In the genomic region with DNA sequence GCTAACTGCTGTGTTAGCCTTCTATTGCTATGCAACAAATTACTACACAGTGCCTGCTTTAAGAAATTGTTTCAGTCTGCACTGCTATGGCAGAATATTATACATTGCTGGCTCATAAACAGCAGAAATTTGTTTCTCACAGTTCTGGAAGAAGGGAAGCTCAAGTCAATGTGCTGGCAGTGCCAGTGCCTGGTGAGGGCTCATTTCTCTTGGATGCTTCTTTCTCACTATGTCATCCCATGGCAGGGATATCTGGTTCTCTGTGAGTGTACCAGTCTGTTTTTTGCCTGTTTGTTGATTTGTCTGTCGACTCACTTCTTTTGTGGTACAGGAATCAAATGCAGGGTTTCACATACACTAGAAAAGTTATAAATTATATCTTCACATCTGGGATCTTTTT, we compare ENCODE assay signal across 27 mouse cellular contexts.
"Had no signal": no experiment of that assay in that cellular context is flagged by ENCODE, and none has a peak within 500 bp of the region (broad histone marks: within the 10 kb centered on the region; RNA-seq: fewer than 3 reads in every experiment).

No protein-coding gene starts in this region.

- H3K4me3 ChIP-seq: gastrocnemius, adult 2 months; heart, embryonic 10.5 days; heart, embryonic 12.5 days; hindbrain, embryonic 10.5 days; hindbrain, embryonic 12.5 days; intestine, embryonic 15.5 days; layer of hippocampus, adult 2 months; left cerebral cortex, adult 2 months; limb, embryonic 13.5 days; limb, embryonic 15.5 days; liver, embryonic 12.5 days had no signal

- H3K27ac ChIP-seq: gastrocnemius, adult 2 months; heart, embryonic 10.5 days; hindbrain, embryonic 10.5 days; hindbrain, embryonic 12.5 days; hindbrain, embryonic 14.5 days; intestine, embryonic 15.5 days; layer of hippocampus, adult 2 months; left cerebral cortex, adult 2 months; limb, embryonic 13.5 days; limb, embryonic 15.5 days; liver, embryonic 12.5 days; liver, embryonic 14.5 days had no signal

- H3K36me3 ChIP-seq: heart, embryonic 10.5 days; heart, embryonic 12.5 days; hindbrain, embryonic 10.5 days; hindbrain, embryonic 12.5 days; intestine, embryonic 15.5 days; limb, embryonic 13.5 days; limb, embryonic 15.5 days; liver, embryonic 12.5 days had no signal

- H3K4me2 ChIP-seq: heart, embryonic 12.5 days; hindbrain, embryonic 12.5 days; hindbrain, embryonic 14.5 days; intestine, embryonic 15.5 days; limb, embryonic 13.5 days; limb, embryonic 15.5 days; liver, embryonic 12.5 days had no signal

- H3K9me3 ChIP-seq: heart, embryonic 10.5 days; heart, embryonic 12.5 days; hindbrain, embryonic 10.5 days; hindbrain, embryonic 12.5 days; intestine, embryonic 15.5 days; limb, embryonic 13.5 days; limb, embryonic 15.5 days; liver, embryonic 12.5 days had no signal

- DNase-seq: gastrocnemius, adult 2 months; gastrocnemius, postnatal 10 days; gastrocnemius, postnatal 25 days; heart, adult 18-20 months; heart, postnatal 10 days; heart, postnatal 4 days; kidney, adult 18-20 months; kidney, adult 8-10 months; kidney, postnatal 10 days; kidney, postnatal 25 days; kidney, postnatal 4 days; left cerebral cortex, postnatal 4 days had no signal

- H3K27me3 ChIP-seq: heart, embryonic 12.5 days; hindbrain, embryonic 12.5 days; intestine, embryonic 15.5 days; limb, embryonic 13.5 days; limb, embryonic 15.5 days; liver, embryonic 12.5 days had no signal

- H3K4me1 ChIP-seq: heart, embryonic 10.5 days; heart, embryonic 12.5 days; hindbrain, embryonic 10.5 days; hindbrain, embryonic 12.5 days; intestine, embryonic 15.5 days; limb, embryonic 13.5 days; limb, embryonic 15.5 days; liver, embryonic 12.5 days had no signal

- H3K9ac ChIP-seq: heart, embryonic 12.5 days; hindbrain, embryonic 12.5 days; hindbrain, embryonic 14.5 days; intestine, embryonic 15.5 days; limb, embryonic 13.5 days; limb, embryonic 15.5 days; liver, embryonic 12.5 days; liver, embryonic 14.5 days had no signal

- ATAC-seq: hindbrain, embryonic 16.5 days; inflammation-experienced regulatory T-cells, adult 6 months; intestine, embryonic 15.5 days; intestine, postnatal 0 days; liver, embryonic 12.5 days had no signal
